Mouse (Mus musculus): ENCODE data around the gene Olfr193. TPM values are rescaled to one million over a fixed set of nuclear protein-coding genes. Genes with fewer than 3 reads are reported as not detected.
"Not testable (repeated sequence)": the region's sequence is repeated elsewhere in the genome, so short reads cannot be mapped to it uniquely, and the experiment has no call there.

Olfr193 gene
- total RNA-seq (2021) = not detected
- long read RNA-seq, experiment 1 = 0 reads
- long read RNA-seq, experiment 2 = 0 reads

DNA sequence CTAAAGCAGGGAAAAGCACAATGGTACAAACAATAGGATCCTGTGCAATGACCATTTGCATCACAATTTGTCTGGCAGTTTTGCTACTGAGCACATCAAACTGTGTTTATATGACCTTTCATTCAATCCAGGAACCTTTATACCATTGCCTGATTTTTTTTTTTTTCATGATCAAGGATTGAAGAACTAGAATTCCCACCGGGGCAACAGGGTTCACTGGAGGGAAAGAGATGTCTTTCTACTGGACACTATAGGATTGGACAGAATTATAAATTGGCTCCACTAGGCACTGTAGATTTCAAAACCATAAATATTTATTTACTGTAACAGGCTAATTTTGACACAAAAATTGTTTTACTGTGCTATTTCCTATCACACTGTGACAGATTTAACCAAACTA, at the start of gene Olfr193:
TSS of gene Olfr193 (minus strand) at position 101 of the 400 bp plus-strand sequence.
- no peak for DNase-seq (ENCODE audit: low spot score in 2 of 2)

DNA sequence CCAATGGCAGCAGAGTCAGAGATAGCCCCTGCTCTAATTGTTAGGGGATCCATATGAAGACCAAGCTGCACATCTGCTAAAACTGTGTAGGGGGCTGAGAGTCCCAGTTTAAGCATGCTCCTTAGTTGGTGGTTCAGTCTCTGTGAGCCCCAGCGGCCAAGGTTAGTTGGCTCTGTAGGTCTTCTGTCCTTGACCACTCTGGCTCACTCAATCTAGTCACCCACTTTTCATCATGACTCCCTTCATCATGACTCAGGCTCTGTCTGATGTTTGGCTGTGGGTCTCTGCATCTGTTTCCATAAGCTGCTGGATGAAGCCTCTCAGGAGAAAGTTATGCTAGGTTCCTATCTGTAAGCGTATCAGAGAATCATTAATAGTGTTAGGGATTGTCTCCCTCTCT, 40.3 kb upstream of the Olfr193 start:
- no peak for DNase-seq (ENCODE audit: low spot score in 2 of 2)

DNA sequence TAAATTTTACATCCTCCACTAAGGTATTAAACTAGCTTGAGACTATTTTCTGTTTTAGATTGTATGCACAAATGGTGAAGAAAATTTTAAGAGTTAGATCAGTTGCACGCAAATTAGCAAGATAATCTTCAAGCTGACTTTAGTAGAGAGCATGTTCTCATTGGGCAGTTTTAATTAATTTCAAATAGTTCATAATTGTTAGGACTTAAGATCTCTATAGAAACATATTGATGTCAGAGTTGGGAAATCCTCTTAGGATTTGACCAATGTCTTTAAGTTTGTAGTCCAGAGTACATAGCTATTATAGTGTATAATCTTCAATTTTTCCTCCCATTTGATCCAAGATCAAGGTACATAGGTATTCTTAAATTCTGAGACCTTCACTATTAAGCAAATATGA, 35.1 kb upstream of the Olfr193 start, which contains the start of gene Olfr195:
TSS of gene Olfr195 (plus strand) at position 301 of the 400 bp plus-strand sequence.
- DNase-seq (ENCODE audit: low spot score in 2 of 2) = no peak

DNA sequence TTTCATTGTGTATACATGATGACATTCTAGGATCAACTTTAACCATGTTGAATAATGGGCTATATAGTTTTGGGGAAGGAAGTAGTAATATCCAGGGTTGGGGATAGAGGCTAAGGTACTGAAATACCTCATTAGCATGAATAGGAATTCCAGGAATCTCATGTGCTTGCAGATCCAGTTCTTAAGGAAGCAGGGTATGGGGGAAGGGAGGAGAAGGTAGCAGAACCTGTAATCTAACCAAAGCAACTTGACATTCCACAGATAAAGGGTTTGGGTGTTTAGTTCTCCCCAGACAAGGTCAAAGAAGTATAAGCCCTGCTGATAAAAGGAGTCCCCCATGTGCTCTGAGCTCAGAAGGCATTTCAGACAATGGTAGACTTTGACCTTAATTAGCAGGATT, 29.4 kb upstream of the Olfr193 start:
- DNase-seq (ENCODE audit: low spot score in 2 of 2) = no peak

DNA sequence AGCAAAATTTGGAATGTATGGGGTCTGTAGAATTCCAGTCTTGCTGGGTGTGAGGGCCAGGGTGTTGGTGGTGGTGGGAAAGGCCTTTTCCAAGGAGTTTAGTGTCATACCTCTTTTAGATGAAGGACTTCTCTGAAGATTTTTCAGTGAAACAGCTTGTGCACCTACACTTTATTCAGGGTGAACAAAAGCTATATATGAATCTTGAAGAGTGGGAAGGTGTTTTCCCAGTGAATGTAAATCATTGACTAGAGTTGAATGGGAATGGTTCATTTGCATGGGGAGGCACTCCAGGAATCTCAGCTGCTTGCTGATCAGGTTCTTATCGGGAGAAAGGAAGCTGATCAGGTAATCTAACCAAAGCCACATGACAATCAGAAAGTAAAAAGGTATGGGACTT, 19.1 kb upstream of the Olfr193 start:
- DNase-seq (ENCODE audit: low spot score in 2 of 2) = no peak

DNA sequence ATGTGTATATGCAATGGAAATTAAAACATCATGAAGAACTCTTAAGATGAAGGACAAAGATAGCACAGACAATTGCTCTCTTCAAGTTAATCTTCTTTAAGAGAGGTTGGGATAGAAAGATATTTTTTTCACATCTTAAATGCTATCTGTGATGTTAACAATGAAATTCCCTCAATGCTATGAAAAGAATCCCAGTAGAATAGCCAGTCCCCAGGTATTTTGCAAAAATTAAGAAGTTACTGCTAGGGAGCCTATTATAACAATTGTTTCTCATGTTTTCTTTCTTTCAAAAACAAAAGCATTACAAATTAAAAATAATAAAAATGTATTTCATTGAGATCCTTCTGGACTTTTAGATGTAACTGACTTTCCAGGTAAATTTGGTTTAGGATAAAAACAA, 9.3 kb upstream of the Olfr193 start, which contains the start of gene Olfr194:
TSS of gene Olfr194 (minus strand) at position 101 of the 400 bp plus-strand sequence.
- no peak for DNase-seq (ENCODE audit: low spot score in 2 of 2)

DNA sequence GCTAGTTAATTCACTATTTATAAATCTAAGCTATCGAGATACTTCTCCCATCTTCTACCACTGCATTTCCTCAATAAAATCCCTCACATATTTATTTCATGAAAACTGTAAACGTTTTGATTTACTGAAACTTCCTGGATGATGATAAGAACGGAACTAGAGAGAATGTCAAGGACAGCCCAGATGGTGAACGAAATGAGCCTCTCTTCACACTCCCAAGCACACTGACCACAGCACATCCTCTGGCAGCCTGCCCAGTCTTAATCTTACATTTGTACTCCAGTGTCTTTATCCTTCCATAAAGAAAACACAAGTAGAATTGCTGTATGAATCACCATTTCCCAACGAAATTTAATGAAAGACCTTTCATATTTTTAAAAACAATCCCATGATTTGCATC, 3.2 kb downstream of the Olfr193 start:
- DNase-seq (ENCODE audit: low spot score in 2 of 2) = not testable (repeated sequence)

DNA sequence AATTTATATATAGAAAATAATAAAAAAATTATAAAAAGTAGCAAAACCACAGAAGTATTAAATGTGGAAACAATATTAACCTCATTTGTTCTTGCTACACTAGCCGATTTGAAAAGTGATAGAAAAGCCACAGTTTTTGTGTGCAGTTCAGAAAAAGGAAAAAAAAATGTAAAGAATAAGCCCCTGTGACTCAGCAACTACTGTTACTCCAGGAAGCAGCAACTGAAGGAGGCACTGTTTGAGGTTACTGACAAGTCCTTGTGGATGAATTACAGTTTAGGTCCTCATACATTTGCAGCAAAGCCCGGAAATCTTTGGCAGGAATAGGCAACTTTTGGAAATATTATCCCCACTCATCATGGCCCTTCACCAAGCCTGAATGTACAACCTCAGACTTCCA, 6.4 kb downstream of the Olfr193 start:
- DNase-seq (ENCODE audit: low spot score in 2 of 2) = no peak

DNA sequence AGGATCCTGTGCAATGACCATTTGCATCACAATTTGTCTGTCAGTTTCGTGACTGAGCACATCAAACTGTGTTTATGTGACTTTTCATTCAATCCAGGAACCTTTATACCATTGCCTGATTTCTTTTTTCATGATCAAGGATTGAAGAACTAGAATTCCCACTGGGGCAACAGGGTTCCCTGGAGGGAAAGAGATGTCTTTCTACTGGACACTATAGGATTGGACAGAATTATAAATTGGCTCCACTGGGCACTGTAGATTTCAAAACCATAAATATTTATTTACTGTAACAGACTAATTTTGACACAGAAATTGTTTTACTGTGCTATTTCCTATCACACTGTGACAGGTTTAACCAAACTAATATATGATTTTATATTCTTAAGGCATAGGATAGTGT, 22.0 kb downstream of the Olfr193 start, which contains the start of gene Olfr191:
TSS of gene Olfr191 (minus strand) at position 101 of the 400 bp plus-strand sequence.
- DNase-seq (ENCODE audit: low spot score in 2 of 2) = not testable (repeated sequence)

DNA sequence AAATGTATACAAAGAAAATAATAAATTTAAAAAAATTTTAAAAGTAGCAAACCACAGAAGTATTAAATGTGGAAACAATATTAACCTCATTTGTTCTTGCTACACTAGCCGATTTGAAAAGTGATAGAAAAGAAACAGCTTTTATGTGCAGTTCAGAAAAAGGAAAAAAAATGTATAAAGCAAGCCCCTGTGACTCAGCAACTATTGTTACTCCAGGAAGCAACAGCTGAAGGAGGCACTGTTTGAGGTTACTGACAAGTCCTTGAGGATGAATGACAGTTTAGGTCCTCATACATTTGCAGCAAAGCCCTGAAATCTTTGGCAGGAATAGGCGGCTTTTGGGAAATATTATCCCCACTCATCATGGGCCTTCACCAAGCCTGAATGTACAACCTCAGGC, 30.6 kb downstream of the Olfr193 start:
- DNase-seq (ENCODE audit: low spot score in 2 of 2) = not testable (repeated sequence)

DNA sequence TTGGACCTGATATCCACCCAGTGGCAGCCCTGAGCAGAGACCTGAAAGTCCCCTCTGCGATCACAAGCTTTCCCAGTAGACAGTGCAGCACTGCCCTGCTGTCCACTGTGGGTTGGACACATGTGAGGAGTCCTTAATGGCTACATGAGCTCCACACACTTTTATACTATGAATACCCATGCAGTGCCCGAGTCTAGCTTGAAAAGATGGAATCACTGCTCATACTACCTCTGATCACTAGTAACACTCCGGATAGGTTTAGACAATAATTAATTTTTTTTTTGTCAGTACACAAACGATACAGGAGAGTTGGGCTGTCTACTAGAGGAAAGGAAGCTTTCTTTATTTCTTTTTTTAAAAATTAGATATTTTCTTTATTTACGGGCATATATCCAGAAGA, 33.8 kb downstream of the Olfr193 start, which contains the start of gene Olfr190:
TSS of gene Olfr190 (minus strand) at position 101 of the 400 bp plus-strand sequence.
- no peak for DNase-seq (ENCODE audit: low spot score in 2 of 2)

DNA sequence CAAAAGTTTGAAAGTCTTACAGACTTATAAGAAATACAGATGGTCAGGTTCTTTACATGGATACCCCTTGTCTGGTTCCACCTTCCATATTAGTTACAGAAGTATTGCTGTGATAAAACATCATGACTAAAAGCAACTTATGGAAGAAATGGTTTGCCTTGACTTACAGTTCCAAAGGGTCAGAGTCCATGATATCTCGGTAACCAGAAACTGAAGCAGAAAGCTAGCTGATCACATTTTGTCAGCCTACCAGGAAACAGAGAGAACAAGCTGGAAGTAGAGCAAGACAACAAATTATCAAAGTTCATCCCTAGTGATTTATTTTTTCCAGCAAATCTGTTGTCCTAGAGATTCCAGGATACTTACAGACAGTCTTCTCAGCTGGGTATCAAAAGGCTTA, 38.2 kb downstream of the Olfr193 start:
- no peak for DNase-seq (ENCODE audit: low spot score in 2 of 2)

DNA sequence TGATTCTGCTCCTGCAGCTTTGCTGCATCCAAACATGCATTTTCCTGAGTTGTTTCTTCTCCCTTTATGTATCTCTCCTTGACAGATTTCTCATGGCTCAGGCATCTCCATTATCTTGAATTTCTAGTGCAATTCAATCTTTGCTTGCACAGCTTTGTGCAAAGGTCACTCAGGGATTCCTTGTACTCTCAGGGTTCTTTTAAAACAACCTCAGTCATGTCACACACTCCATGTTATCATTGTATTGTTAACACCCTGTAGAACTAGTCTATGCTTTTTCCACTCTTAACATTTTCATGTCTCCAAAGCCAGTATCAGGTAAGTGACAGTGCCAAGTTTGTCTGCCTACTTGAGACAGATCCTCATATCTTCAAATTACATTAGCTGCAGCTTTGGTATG, 39.9 kb downstream of the Olfr193 start:
- no peak for DNase-seq (ENCODE audit: low spot score in 2 of 2)

DNA sequence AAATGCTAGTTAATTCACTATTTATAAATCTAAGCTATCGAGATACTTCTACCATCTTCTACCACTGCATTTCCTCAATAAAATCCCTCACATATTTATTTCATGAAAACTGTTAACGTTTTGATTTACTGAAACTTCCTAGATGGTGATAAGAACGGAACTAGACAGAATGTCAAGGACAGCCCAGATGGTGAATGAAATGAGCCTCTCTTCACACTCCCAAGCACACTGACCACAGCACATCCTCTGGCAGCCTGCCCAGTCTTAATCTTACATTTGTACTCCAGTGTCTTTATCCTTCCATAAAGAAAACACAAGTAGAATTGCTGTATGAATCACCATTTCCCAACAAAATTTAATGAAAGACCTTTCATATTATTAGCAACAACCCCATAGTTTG, 49.3 kb downstream of the Olfr193 start:
- not testable (repeated sequence) for DNase-seq (ENCODE audit: low spot score in 2 of 2)

Other genes with a start within 250 kb of the Olfr193 start
- gene Olfr177, start 237.1 kb downstream of the Olfr193 start, total RNA-seq (2021) = not detected
- not detected for gene Olfr178, start 219.8 kb downstream of the Olfr193 start, total RNA-seq (2021)
- gene Olfr181, start 183.1 kb downstream of the Olfr193 start, total RNA-seq (2021) = not detected
- not detected for gene Olfr180, start 182.5 kb downstream of the Olfr193 start, total RNA-seq (2021)
- gene Olfr183, start 116.5 kb downstream of the Olfr193 start, total RNA-seq (2021) = not detected
- not detected for gene Olfr186, start 81.6 kb downstream of the Olfr193 start, total RNA-seq (2021)
- gene Olfr187, start 72.1 kb downstream of the Olfr193 start, total RNA-seq (2021) = not detected
- gene Olfr190, start 33.9 kb downstream of the Olfr193 start, total RNA-seq (2021) = not detected
- gene Olfr191, start 22.1 kb downstream of the Olfr193 start, total RNA-seq (2021) = not detected
- not detected for gene Olfr194, start 9.2 kb upstream of the Olfr193 start, total RNA-seq (2021)
- not detected for gene Olfr195, start 35.2 kb upstream of the Olfr193 start, total RNA-seq (2021)
- gene Olfr196, start 58.6 kb upstream of the Olfr193 start, total RNA-seq (2021) = not detected
- not detected for gene Olfr198, start 91.7 kb upstream of the Olfr193 start, total RNA-seq (2021)
- gene Olfr199, start 107.9 kb upstream of the Olfr193 start, total RNA-seq (2021) = not detected
- gene Olfr201, start 160.8 kb upstream of the Olfr193 start, total RNA-seq (2021) = not detected
- gene Olfr202, start 174.9 kb upstream of the Olfr193 start, total RNA-seq (2021) = not detected
- not detected for gene Olfr203, start 187.0 kb upstream of the Olfr193 start, total RNA-seq (2021)
- under 1 TPM in 1 of 2 experiments, not detected in 1; 0.07 TPM for gene Olfr204, start 206.4 kb upstream of the Olfr193 start, total RNA-seq (2021)
- not detected for gene Olfr205, start 219.3 kb upstream of the Olfr193 start, total RNA-seq (2021)
- gene Olfr206, start 237.4 kb upstream of the Olfr193 start, total RNA-seq (2021) = not detected

All from layer of hippocampus, postnatal 14 days (tissue).